11 mouse cellular contexts compared by ENCODE assay signal in genomic region chr8:35256958-35257357, GRCm38 (mm10).
DNase-seq lines count a peak whose midpoint lies in the region; ATAC-seq and TF ChIP-seq lines count a peak whose summit lies in the region.
"Had no signal": no experiment of that assay in that cellular context is flagged by ENCODE, and none has a peak within 500 bp of the region (broad histone marks: within the 10 kb centered on the region; RNA-seq: fewer than 3 reads in every experiment).

No protein-coding gene starts in this region.

- no peaks in the 10 kb centered on the region for H3K9me3 ChIP-seq in hindbrain, embryonic 11.5 days (ENCODE audit: control insufficient read depth, low read length)
- no peaks in the 10 kb centered on the region; the same call in 1 of the 2 replicates for H3K9me3 ChIP-seq in hindbrain, embryonic 16.5 days (ENCODE audit: control insufficient read depth, low read length)
- H3K9me3 ChIP-seq in lung, embryonic 14.5 days (ENCODE audit: low read depth, low read length) = peaks cover 4% of the 10 kb centered on the region; the same call in 1 of the 2 replicates
- H3K9me3 ChIP-seq: hindbrain, embryonic 10.5 days had no signal

- no peak overlapping the region for H3K9ac ChIP-seq in hindbrain, embryonic 11.5 days (ENCODE audit: low read depth, low read length)
- no peak overlapping the region for H3K9ac ChIP-seq in hindbrain, embryonic 16.5 days (ENCODE audit: low read depth, low read length)
- H3K9ac ChIP-seq in lung, embryonic 14.5 days = no peak overlapping the region

- no peak overlapping the region for H3K27ac ChIP-seq in hindbrain, embryonic 11.5 days (ENCODE audit: low read depth, low read length)
- no peak overlapping the region for H3K27ac ChIP-seq in hindbrain, embryonic 16.5 days (ENCODE audit: low read depth, low read length)
- no peak overlapping the region for H3K27ac ChIP-seq in lung, embryonic 14.5 days (ENCODE audit: low read depth)
- no peak overlapping the region for H3K27ac ChIP-seq in cortical plate, adult 2 months (ENCODE audit: insufficient read depth, low read length)
- H3K27ac ChIP-seq: hindbrain, embryonic 10.5 days had no signal

- intact Hi-C loops in heart, postnatal 36 days (cut with DNase I) = no loop called here

- H3K4me2 ChIP-seq in hindbrain, embryonic 11.5 days (replicated peaks; ENCODE audit: low read depth, low read length) = no peak overlapping the region
- H3K4me2 ChIP-seq in hindbrain, embryonic 16.5 days (ENCODE audit: low read length) = no peak overlapping the region
- H3K4me2 ChIP-seq in lung, embryonic 14.5 days = no peak overlapping the region

- peak; percentile 25 for DNase-seq in hindbrain, embryonic 11.5 days (ENCODE audit: low spot score)
- peak; percentile 45 for DNase-seq in lung, embryonic 14.5 days
- DNase-seq in lung, adult 18-20 months = no peak
- DNase-seq in thymus, postnatal 14 days = peak; percentile 66
- DNase-seq in heart, postnatal 36 days = no peak
- DNase-seq in adrenal gland, postnatal 25 days = no peak
- DNase-seq: gastrocnemius, postnatal 10 days; right cerebral cortex, postnatal 4 days had no signal

- no peaks in the 10 kb centered on the region for H3K27me3 ChIP-seq in hindbrain, embryonic 11.5 days (ENCODE audit: control insufficient read depth, insufficient read depth, low read length)
- H3K27me3 ChIP-seq in hindbrain, embryonic 16.5 days (replicated peaks; ENCODE audit: control insufficient read depth, insufficient read depth, low read length) = no peaks in the 10 kb centered on the region
- H3K27me3 ChIP-seq in lung, embryonic 14.5 days (ENCODE audit: insufficient read depth, low read length) = no peaks in the 10 kb centered on the region

- WGBS in hindbrain, embryonic 11.5 days = 48% methylated on average over 4 of the region's 4 CpGs
- 54% methylated on average over 4 of the region's 4 CpGs for WGBS in hindbrain, embryonic 16.5 days
- 45% methylated on average over 4 of the region's 4 CpGs for WGBS in lung, embryonic 14.5 days

- TF ChIP-seq CTCF in lung, embryonic 14.5 days (IDR thresholded peaks at IDR 0.05; ENCODE audit: low read depth) = peak; percentile 59
- TF ChIP-seq CTCF in cortical plate, adult 2 months (IDR thresholded peaks at IDR 0.05; ENCODE audit: extremely low read depth, insufficient read depth, low read length) = peak; percentile 20; the same call in 1 of the 2 replicates

- no peak overlapping the region for H3K4me3 ChIP-seq in hindbrain, embryonic 11.5 days (ENCODE audit: low read depth, low read length)
- no peak overlapping the region for H3K4me3 ChIP-seq in hindbrain, embryonic 16.5 days (ENCODE audit: low read length)
- no peak overlapping the region for H3K4me3 ChIP-seq in lung, embryonic 14.5 days (ENCODE audit: low read depth, low read length)
- no peak overlapping the region for H3K4me3 ChIP-seq in cortical plate, adult 2 months (ENCODE audit: insufficient read depth, low read length)
- H3K4me3 ChIP-seq: hindbrain, embryonic 10.5 days had no signal

- no peaks in the 10 kb centered on the region for H3K4me1 ChIP-seq in hindbrain, embryonic 11.5 days (replicated peaks; ENCODE audit: control insufficient read depth, insufficient read depth, low read length)
- no peaks in the 10 kb centered on the region for H3K4me1 ChIP-seq in hindbrain, embryonic 16.5 days (ENCODE audit: control insufficient read depth, insufficient read depth, low read depth, low read length)
- H3K4me1 ChIP-seq in lung, embryonic 14.5 days (ENCODE audit: insufficient read depth) = no peaks in the 10 kb centered on the region
- H3K4me1 ChIP-seq in cortical plate, adult 2 months (ENCODE audit: control insufficient read depth, insufficient read depth, low read length) = no peaks in the 10 kb centered on the region
- H3K4me1 ChIP-seq: hindbrain, embryonic 10.5 days had no signal

- TF ChIP-seq POLR2A in cortical plate, adult 2 months (IDR thresholded peaks at IDR 0.05; ENCODE audit: extremely low read depth, insufficient read depth, low read length) = no peak

- no peaks in the 10 kb centered on the region for H3K36me3 ChIP-seq in hindbrain, embryonic 11.5 days (ENCODE audit: control insufficient read depth, insufficient read depth, low read length)
- H3K36me3 ChIP-seq in hindbrain, embryonic 16.5 days (ENCODE audit: control insufficient read depth, insufficient read depth, low read length) = no peaks in the 10 kb centered on the region
- H3K36me3 ChIP-seq in lung, embryonic 14.5 days (ENCODE audit: insufficient read depth) = no peaks in the 10 kb centered on the region
- H3K36me3 ChIP-seq: hindbrain, embryonic 10.5 days had no signal

- ATAC-seq in hindbrain, embryonic 11.5 days (ENCODE audit: low FRiP score) = no peak
- ATAC-seq in hindbrain, embryonic 16.5 days = no peak
- no peak for ATAC-seq in lung, embryonic 14.5 days (ENCODE audit: insufficient read depth)

Comparison
In these comparisons a context has a peak if more than half of its experiments do, and no peak if none do; other contexts are left out.
1. DNase-seq: peak in hindbrain, embryonic 11.5 days (single experiment), lung, embryonic 14.5 days (single experiment) and thymus, postnatal 14 days (single experiment); none in lung, adult 18-20 months (0 of 2), heart, postnatal 36 days (0 of 2) and adrenal gland, postnatal 25 days (single experiment).